Mouse (Mus musculus): ENCODE data around the gene Pax1.

DNA sequence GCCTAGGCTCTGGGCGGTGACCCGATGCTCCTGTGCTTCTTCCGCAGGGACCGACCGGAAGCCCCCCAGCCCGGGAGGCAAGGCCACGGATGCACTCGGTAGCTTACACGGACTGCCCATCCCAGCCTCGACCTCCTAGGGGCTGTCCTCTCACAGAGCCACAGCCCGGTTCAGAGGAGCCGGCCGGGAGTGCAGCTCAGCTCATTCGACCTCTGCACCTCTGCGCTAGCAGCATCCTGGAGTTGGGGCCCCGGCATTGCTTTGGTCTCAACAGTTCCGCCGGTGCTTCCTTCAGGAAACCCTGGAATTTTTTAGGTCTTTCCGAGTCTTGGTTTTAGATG is 11.9 kb downstream of the Pax1 start:
- no peak for TF ChIP-seq POLR2A (IDR thresholded peaks at IDR 0.05; ENCODE audit: low read depth, low read length)
- TF ChIP-seq CTCF (IDR thresholded peaks at IDR 0.05; ENCODE audit: extremely low read depth, insufficient read depth, insufficient read length, insufficient replicate concordance) = no peak

All from spleen, adult 2 months (tissue).